Mouse (Mus musculus): Measurements from ENCODE around the gene Adck1. TPM values are rescaled to one million over a fixed set of nuclear protein-coding genes. Genes with fewer than 3 reads are reported as not detected.
A peak's percentile ranks its signal among the peaks of the same experiment; 100 is the strongest.

Gene Adck1
- total RNA-seq, 1 experiment from 2014 or later = 13.2 TPM

DNA sequence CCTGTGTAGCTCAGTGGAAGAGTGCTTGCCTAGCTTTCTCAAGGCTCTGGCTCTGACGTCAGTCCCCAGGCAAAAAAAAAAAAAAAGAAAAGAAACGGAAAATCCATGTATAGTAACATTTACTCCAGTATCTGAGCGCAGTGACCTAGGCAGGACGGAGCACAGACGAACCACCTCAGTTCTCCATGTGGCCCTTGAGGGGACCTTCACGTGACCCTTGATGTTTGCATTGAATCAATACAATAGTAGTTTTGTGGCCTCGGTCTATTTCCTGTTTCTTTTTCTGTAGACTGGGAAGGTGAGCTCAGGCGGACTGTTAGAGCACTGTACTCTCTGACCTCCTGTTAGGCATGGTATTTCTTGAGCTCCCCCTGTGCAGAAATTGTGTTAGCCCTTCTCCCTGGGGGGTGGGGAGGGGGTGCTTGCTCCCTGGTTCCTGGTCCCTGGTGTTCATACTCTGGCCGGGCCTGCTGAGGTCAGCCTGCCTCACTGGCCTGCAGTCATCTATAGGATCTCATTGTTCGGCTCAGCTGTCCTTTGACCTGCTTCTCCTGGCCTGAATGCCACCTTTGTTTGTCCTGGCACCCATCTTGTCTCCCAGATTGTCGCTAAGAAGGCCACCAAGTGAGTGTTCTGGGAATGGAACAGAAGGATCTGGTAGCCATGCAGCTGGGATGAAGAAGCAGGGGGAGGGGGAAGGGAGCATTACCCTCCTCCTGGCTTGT lies 48.1 kb downstream of the Adck1 start:
- no peak for ATAC-seq (replicated peaks; ENCODE audit: insufficient number of reproducible peaks, low FRiP score, low TSS enrichment, poor library complexity, severe bottlenecking)

DNA sequence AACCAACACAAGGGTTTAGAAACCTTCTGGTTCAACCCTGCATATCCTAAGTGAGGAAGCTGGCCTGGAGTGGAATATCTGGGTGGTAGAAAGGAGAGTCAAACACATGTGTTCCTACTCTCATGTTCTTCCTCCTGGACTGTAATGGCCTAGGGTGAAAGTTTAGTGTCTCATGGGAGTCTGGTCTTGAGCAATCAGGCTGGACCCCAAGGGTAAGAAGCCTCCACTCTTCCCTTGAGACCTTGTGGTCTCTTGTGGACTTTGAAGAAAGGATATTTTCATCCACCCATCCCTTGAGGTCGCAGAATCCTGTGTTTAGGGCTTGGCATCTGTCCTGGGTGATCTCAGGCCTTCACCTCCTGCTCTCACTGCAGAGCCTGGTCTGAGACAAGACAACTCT lies 52.9 kb downstream of the Adck1 start:
- ATAC-seq (replicated peaks; ENCODE audit: insufficient number of reproducible peaks, low FRiP score, low TSS enrichment, poor library complexity, severe bottlenecking) = no peak

DNA sequence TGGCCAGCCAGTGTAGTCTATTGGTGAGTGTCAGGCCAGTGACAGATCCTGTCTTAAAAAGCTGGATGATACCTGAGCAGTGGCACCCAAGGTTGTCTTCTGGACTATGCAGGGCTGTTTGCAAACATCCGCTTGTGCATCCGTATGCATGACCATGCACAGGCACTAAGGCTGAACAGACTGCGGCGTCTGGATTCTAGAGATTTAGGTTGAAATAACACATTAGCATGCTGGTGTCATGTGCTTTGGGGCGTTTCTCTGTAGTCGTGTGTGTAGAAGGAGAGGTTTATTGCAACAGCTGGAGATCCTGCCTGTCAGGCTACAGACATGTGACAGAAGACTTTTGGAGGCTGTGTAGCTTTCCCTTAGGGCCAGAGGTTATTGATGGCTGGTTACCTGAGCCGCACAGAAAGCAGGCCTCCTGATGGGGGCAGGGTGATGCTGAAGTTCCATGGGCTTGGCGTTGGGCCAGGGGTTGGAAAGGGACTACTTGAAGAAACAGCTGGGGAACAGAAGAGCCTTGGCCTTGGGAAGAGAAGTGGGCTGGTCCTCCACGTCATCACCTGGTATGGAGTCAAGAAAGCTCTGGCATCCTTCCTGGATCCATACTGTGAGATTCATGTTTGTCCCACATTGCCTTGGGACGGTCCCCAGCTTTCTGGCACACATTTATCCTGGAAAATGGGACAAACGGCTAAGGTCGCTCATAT lies 59.7 kb downstream of the Adck1 start:
- ATAC-seq (replicated peaks; ENCODE audit: insufficient number of reproducible peaks, low FRiP score, low TSS enrichment, poor library complexity, severe bottlenecking) = no peak

DNA sequence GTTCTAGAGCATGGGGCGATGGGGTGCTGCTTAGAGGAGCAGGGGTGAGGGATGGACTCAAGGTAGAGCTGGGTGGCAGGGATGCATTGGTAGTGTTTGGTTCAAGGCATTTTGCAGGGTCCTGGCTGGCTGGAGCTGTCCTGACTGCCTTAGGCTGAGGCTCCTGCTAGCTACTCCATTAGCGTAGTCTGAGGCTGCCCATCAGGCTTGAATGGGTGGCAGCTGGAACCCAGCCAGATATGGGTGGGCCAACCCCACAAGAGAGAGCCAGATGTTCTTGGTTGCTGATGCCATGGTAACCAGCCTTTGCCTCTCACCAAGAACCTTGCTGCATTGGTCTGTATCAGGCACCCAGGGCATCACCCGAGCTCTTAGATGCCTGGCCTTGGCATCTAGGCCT lies 66.6 kb downstream of the Adck1 start:
- ATAC-seq (replicated peaks; ENCODE audit: insufficient number of reproducible peaks, low FRiP score, low TSS enrichment, poor library complexity, severe bottlenecking) = no peak

DNA sequence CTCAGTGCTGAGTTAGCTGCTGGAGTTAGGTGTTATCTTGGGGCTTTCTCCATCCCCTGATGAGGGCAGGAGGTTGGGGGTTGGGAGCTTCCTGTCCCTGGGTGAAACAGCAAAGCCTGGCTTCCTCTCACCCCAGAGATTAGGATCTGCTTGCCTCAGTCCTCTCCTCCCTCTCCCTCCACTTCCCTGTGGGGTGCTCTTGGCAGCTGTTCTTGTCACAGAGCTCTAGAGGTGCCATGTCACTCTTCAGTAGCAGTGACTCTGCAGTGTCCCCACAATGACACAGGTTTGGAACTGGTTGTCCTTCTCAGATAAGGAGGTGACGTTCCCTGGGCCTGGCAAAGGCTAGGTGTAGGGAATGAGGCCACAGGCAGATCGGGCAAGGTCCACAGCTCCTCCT lies 68.4 kb downstream of the Adck1 start:
- 0 out of 2 replicates have a peak, but pooled peaks have one; percentile 32 for ATAC-seq (replicated peaks; ENCODE audit: insufficient number of reproducible peaks, low FRiP score, low TSS enrichment, poor library complexity, severe bottlenecking)

DNA sequence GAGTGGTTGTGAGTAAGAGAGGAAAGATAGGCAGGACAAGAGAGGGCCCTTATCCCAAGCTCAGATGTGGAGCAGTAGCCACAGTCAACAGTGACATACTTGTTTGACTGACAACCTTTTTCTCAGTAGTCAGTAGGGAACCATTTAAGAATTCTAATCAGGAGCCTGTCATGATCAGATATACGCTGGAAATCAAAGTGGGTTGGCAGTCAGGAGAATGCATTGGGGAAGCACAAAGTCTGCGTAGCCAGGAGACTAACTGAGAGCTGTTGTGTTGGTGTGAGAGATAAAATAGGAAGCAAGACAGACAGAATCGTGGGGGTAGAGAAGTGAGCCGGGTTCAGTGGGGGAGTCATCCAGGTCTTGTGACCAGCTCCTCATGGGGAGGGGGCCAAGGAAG lies 71.9 kb downstream of the Adck1 start:
- ATAC-seq (replicated peaks; ENCODE audit: insufficient number of reproducible peaks, low FRiP score, low TSS enrichment, poor library complexity, severe bottlenecking) = no peak

DNA sequence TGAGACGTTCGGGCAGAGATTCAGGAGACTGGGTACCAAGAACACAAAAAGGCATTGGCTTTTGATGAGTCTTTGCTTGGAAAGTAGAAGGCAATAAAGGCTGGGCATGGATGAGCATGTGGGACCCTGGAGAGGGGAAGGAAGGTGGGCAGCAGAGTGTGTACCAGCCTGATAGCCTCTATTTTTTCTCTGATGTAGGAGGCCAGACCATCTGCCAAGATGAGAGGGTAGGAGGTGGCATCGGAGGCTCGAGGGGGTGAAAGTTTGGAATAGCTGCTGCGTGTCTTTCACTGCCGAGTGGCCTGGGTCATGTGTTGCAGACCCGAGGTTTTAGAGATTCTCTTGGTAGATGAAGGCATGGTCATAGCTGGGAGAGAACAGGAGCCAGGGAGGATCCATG lies 72.8 kb downstream of the Adck1 start:
- ATAC-seq (replicated peaks; ENCODE audit: insufficient number of reproducible peaks, low FRiP score, low TSS enrichment, poor library complexity, severe bottlenecking) = no peak

DNA sequence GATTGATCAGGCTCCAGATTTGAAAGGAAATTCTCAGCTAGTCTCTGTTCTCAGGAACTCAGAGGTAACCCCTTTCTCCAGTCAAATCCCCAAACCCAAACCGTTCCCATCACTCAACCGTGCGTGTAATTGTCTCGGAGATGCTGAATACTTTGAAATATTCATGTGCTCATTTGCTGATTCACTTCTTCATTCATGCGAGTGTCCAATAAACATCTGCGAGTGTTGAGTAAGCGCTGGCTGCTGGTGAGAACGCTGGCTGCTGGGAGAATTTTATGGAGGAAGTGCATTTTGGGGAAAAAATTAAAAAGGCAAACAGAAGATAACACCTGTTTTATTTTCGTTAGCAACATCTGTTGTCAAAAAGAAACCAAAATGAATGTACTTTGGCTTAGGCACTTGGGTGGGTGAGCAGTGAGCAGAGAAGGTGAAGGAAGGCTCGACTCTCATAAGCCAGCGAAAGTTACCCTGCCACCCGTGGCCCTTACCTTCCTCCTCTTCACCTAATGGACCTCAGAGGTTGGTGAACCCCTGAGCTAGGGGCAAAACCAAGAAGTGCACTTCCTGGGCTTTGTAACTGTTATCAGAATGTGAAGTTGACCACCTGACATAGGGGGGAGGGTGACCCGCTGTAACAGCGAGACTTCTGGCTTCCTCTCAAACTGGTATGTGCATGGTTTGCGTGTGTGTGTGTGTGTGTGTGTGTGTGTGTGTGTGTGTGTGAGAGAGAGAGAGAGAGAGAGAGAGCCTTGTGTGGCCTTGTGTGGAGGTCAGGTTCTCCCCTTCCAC lies 76.8 kb downstream of the Adck1 start:
- peak; percentile 32; the same call in 1 of the 2 replicates for ATAC-seq (replicated peaks; ENCODE audit: insufficient number of reproducible peaks, low FRiP score, low TSS enrichment, poor library complexity, severe bottlenecking)

DNA sequence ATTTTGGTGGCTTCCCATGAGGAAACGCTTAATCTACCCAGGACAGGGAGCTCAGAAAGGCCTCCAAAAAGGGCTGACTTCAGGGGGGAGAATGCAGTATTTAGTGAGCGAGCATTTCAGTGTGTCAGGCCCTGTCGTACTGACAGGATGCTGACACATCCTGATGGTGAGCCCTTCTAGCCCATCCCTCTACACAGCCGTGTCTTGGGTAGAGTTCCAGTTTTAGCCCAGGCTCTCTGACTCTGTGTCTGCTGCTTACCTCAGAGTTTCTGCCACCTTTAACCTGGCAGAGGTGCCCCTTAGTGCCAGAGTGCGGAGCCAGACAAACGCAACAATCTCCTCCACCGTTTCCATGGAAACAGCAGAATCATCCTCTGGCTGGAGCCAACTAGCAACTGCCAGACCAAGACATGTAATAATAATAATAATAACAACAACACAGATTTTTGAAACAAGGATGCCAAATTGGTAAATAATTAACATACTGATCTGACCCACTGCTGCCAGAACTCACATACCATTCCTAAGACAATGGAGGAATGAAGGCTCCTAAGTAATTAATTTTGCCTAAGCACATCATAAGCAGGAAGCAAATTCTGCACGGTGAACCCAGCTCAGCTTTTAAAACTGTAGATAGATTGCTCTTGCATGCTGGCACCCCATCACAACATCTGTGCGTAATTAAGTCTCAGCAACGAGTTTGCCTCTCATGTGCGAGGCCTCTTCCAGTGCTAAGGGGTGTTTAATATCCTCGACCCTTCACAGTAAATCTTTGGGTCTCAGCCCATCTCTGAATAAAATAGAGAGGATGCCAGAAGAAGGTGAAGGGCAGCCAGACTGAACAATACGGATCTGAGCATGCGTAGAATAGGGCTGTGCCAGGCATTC lies 81.8 kb downstream of the Adck1 start:
- no peak for ATAC-seq (replicated peaks; ENCODE audit: insufficient number of reproducible peaks, low FRiP score, low TSS enrichment, poor library complexity, severe bottlenecking)

DNA sequence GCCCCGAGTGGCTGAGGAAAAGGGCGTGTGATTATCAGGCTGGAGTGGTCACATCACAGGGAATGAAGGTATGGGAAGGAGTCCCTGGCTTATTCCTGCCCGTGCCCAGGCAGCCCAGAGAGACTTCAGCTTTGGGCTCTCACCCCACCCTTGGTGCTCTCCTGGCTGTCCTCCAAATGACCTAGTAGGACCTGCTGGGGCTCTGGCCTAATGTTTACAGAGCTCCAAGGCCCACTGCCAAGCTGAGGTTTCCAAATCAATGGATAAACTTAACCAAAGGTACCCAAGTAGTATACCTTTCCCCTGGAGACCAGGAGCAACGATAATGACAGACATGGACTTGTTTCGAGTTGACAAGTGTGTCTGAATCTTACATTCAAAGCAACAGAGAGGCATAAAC lies 83.7 kb downstream of the Adck1 start:
- no peak for ATAC-seq (replicated peaks; ENCODE audit: insufficient number of reproducible peaks, low FRiP score, low TSS enrichment, poor library complexity, severe bottlenecking)

DNA sequence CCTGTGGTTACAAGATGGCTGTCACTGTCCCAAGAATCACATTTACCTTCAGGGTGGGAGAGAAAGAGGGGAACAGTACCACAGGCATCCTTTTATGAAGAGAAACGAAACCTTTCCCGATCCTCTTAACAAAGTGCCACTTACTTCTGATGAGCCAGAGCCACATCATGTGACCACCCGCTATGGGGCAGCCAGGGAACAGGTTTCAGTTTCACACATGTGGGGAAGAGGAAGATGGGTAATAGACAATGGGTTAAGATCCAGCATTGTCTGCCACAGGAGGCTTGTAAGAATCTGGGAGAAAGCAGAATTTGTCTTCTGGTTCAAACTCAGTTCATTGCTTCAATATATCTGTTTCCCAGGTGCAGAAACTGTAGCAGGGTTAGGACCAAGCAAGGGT lies 85.1 kb downstream of the Adck1 start:
- peak; percentile 57 for ATAC-seq (replicated peaks; ENCODE audit: insufficient number of reproducible peaks, low FRiP score, low TSS enrichment, poor library complexity, severe bottlenecking)

DNA sequence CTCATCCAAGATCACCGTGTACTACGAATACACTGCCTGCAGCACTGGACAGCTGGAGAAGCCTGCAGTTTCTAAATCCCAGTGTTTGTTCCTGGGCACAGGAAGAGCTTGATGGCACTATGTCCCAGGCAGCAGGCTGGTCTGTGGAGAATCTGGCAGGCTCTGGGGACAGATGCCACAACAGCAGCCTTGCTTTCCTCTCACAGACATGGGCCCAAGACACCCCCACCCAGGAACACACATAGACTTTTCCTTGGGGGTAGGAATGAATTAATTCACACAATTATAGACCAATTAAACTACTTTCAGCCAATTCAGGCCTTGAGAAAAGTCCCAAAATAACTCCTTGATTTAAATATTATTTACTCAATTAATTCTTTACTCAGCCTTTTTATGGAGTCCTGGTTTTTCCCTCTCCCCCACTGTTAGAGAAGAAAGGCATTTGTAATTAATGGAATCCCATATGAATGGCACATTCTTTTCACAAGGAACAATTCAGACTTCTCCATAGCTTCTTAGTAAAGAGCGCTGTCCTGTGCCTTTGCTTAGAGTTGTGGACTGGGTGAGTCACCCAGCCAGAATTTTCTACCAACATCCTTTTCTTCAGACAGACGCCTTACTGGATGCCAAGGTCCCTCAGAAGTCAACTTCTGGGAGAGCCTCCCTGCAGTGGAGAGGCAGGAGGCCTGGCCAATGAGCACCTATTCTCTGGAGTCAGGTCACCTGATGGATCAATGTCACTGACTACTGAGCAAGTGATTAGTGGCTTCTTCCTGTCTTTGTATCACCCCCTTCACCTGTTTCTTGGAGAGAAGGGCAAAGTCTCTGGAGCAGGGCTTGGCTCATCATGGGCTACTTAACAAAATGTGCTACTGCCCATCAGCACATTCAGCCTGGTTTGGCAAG lies 90.6 kb downstream of the Adck1 start:
- ATAC-seq (replicated peaks; ENCODE audit: insufficient number of reproducible peaks, low FRiP score, low TSS enrichment, poor library complexity, severe bottlenecking) = no peak

DNA sequence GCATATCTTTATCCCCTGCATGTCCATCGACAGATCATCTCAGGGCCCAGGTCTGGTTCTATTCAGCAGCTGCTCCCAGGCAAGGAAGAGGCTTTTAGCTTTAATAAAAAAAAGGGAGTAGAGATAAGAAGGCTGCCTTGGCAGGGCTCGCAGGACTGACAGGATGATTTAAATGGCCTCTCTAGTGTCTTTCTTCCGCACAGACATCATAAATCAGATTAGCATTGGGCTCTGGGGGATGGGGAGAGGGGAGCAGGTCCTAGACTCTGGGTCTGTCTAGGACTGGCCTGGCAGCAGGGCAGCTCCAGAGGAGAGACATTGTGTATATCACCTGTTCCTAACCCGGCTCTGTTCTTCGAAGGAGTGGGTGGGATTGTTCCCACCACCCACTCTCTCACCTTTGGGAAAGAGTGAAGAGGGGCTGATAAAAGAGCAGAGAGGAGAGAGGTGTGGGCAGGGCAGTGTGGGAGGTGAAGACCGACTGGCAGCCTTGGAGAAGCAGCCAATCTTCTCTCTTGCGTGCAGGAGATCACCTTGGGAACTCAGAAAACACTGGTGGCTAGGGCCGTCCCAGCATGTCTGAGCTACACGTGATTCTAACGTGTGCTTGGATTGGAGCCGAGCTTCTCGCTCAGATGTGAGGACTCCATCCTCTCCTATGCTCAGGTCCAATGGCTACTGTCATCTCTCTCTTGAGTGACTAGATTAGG lies 94.5 kb downstream of the Adck1 start:
- ATAC-seq (replicated peaks; ENCODE audit: insufficient number of reproducible peaks, low FRiP score, low TSS enrichment, poor library complexity, severe bottlenecking) = no peak

DNA sequence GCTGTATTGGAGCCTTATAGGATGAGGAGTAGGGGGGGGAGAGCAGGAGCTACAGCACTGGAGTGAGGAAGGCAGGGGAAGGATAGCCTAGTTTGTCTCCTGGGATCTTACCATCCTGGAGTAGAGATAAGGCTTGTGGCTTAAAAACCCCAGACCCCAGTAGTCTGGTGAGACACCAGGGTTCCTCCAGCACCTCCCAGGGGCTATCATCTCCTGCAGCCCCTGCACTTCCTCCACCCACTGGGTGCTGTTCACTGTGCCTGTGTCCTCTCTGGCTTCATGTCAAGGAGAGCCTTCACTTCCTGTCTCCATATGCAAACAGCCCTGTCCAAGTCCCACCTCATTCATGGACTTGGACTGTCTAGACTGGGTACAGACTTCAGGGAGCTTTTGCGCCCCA lies 96.7 kb downstream of the Adck1 start:
- no peak for ATAC-seq (replicated peaks; ENCODE audit: insufficient number of reproducible peaks, low FRiP score, low TSS enrichment, poor library complexity, severe bottlenecking)

DNA sequence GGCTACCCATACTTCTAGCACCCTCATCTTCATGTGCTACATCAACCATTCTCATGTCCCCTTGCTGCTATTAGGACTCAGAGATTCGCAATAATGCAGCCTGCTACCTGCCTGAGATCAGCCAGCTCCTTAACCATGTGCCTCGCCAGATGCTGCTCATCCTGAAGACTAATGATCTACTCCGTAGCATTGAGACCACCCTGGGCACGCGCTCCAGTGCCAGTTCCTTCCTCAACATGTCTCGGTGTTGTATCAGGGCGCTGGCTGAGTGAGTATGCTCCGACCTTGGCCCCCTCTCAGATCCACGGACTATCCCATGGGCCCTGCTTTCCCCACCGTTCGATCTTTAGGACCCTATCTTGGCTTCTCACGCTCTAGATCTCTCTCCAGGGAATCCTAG lies 98.6 kb downstream of the Adck1 start:
- no peak for ATAC-seq (replicated peaks; ENCODE audit: insufficient number of reproducible peaks, low FRiP score, low TSS enrichment, poor library complexity, severe bottlenecking)

DNA sequence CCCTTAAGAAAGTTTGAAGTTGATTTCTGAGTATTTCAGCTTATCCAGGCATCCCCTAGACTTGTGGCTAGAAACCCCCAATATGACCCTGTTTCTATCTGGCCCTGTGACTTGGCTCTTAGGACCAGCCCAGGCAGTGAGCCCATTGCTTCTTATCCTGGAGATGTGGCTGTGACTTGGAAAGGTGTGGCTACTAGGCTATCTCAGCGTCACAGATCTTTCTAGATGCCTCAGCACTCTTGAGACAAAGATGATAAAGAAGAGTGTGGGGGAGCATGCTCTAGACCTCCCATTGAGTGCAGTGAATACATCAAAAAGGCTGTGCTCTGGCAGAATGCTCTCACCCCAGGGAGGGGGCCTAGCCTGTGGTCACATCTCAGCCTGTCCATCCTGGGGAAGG lies 99.1 kb downstream of the Adck1 start:
- no peak for ATAC-seq (replicated peaks; ENCODE audit: insufficient number of reproducible peaks, low FRiP score, low TSS enrichment, poor library complexity, severe bottlenecking)

DNA sequence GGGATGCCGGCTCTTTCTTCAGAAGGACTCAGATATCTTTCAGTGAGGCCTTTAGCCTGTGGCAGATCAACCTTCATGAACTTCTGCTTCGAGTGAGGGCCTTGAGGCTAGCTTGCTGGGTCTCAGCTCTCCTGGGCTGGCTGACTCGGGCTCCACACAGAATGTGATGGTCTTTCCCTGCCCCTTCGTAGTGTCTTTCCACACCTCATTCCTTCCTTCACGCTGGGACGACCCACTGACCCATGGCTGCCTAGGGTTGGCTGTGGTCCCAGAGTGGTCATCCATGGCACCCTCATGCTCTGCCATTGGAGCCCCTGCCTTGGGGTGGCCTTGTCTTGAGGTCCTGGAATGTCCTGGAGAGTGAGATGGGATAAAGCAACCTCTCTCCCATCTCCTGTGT lies 100.7 kb downstream of the Adck1 start:
- no peak for ATAC-seq (replicated peaks; ENCODE audit: insufficient number of reproducible peaks, low FRiP score, low TSS enrichment, poor library complexity, severe bottlenecking)
